In the genomic region with DNA sequence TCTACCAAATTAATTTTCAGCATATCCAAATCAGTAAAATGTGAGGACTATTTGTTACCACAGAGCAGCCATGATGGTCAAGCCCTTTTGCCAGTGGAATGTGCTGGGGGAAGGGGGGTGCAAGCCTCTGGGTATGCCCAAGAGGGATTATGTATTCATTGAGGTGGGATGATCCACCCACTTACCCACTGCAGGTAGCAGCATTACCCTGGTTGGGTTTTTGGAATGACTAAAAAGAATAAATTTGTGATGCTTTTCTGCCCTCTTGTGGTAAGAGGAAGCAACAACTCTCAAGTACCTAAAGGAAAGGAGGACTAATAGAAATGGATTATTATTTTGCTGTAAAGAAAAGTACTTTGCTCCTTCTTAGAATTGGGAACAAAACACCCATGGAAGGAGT, we compare ENCODE assay signal across 11 mouse cellular contexts.
A peak's percentile ranks its signal among the peaks of the same experiment; 100 is the strongest.
DNase-seq lines count a peak whose midpoint lies in the region; ATAC-seq and TF ChIP-seq lines count a peak whose summit lies in the region.
"Had no signal": no experiment of that assay in that cellular context is flagged by ENCODE, and none has a peak within 500 bp of the region (broad histone marks: within the 10 kb centered on the region; RNA-seq: fewer than 3 reads in every experiment).

No protein-coding gene starts in this region.

- peak; percentile 69 for TF ChIP-seq CTCF in intestine, postnatal 0 days (IDR thresholded peaks at IDR 0.05; ENCODE audit: low read depth)

- H3K4me2 ChIP-seq in intestine, postnatal 0 days (replicated peaks; ENCODE audit: low read depth): no peak overlapping the region
- no peak overlapping the region for H3K4me2 ChIP-seq in intestine, embryonic 15.5 days (replicated peaks)
- no peak overlapping the region for H3K4me2 ChIP-seq in forebrain, embryonic 16.5 days (ENCODE audit: low read length)
- H3K4me2 ChIP-seq: limb, embryonic 13.5 days; stomach, embryonic 15.5 days had no signal

- no peaks in the 10 kb centered on the region for H3K36me3 ChIP-seq in intestine, postnatal 0 days (ENCODE audit: control insufficient read depth, insufficient read depth)
- no peaks in the 10 kb centered on the region for H3K36me3 ChIP-seq in intestine, embryonic 15.5 days
- no peaks in the 10 kb centered on the region for H3K36me3 ChIP-seq in forebrain, embryonic 16.5 days (ENCODE audit: control insufficient read depth, insufficient read depth)
- H3K36me3 ChIP-seq: limb, embryonic 13.5 days; stomach, embryonic 15.5 days had no signal

- H3K9me3 ChIP-seq in intestine, postnatal 0 days (ENCODE audit: control insufficient read depth): no peaks in the 10 kb centered on the region
- H3K9me3 ChIP-seq in intestine, embryonic 15.5 days: no peaks in the 10 kb centered on the region
- H3K9me3 ChIP-seq in forebrain, embryonic 16.5 days (ENCODE audit: control insufficient read depth, low read length): no peaks in the 10 kb centered on the region
- H3K9me3 ChIP-seq: limb, embryonic 13.5 days; stomach, embryonic 15.5 days had no signal

- H3K9ac ChIP-seq in intestine, postnatal 0 days (ENCODE audit: low read depth, low read length): no peak overlapping the region
- no peak overlapping the region for H3K9ac ChIP-seq in intestine, embryonic 15.5 days
- H3K9ac ChIP-seq in forebrain, embryonic 16.5 days (replicated peaks; ENCODE audit: low read depth, low read length): no peak overlapping the region
- H3K9ac ChIP-seq: limb, embryonic 13.5 days; stomach, embryonic 15.5 days had no signal

- no peaks in the 10 kb centered on the region for H3K27me3 ChIP-seq in intestine, postnatal 0 days (replicated peaks; ENCODE audit: control insufficient read depth, insufficient read depth, low read length)
- H3K27me3 ChIP-seq in intestine, embryonic 15.5 days (replicated peaks): no peaks in the 10 kb centered on the region
- no peaks in the 10 kb centered on the region for H3K27me3 ChIP-seq in forebrain, embryonic 16.5 days (replicated peaks; ENCODE audit: control insufficient read depth, insufficient read depth, low read length)
- H3K27me3 ChIP-seq: limb, embryonic 13.5 days; stomach, embryonic 15.5 days had no signal

- H3K4me3 ChIP-seq in intestine, postnatal 0 days (ENCODE audit: low read depth, low read length): no peak overlapping the region
- no peak overlapping the region for H3K4me3 ChIP-seq in intestine, embryonic 15.5 days (replicated peaks)
- no peak overlapping the region for H3K4me3 ChIP-seq in forebrain, embryonic 16.5 days (replicated peaks; ENCODE audit: low read length)
- H3K4me3 ChIP-seq: limb, embryonic 13.5 days; stomach, embryonic 15.5 days had no signal

- peak; percentile 53 for DNase-seq in CD4-positive, CD25-positive, alpha-beta regulatory T cell, adult 2 months (ENCODE audit: low read depth, low spot score)
- DNase-seq in NIH3T3 (ENCODE audit: low read depth): peak; percentile 68
- DNase-seq in spleen, adult 18-20 months: no peak
- no peak for DNase-seq in layer of hippocampus, postnatal 36 days
- DNase-seq in T-cell, adult 2 months (ENCODE audit: low spot score): no peak

- no peak for ATAC-seq in intestine, postnatal 0 days
- ATAC-seq in intestine, embryonic 15.5 days: no peak
- peak; percentile 41; the same call in 1 of the 2 replicates for ATAC-seq in forebrain, embryonic 16.5 days
- ATAC-seq: activated CD4-positive, CD25-positive, alpha-beta regulatory T cell, adult 4 months had no signal

- no peaks in the 10 kb centered on the region for H3K4me1 ChIP-seq in intestine, postnatal 0 days (replicated peaks; ENCODE audit: control insufficient read depth, insufficient read depth, low read length)
- H3K4me1 ChIP-seq in intestine, embryonic 15.5 days (replicated peaks): peaks cover 13% of the 10 kb centered on the region; the same call in 1 of the 2 replicates
- peaks cover 5% of the 10 kb centered on the region for H3K4me1 ChIP-seq in forebrain, embryonic 16.5 days (replicated peaks; ENCODE audit: control insufficient read depth, insufficient read depth, low read length)

- H3K27ac ChIP-seq in intestine, postnatal 0 days (ENCODE audit: low read depth, low read length): no peak overlapping the region
- no peak overlapping the region for H3K27ac ChIP-seq in intestine, embryonic 15.5 days
- H3K27ac ChIP-seq in forebrain, embryonic 16.5 days (ENCODE audit: low read length): no peak overlapping the region
- H3K27ac ChIP-seq: limb, embryonic 13.5 days; stomach, embryonic 15.5 days had no signal

Comparison
In these comparisons a context has a peak if more than half of its experiments do, and no peak if none do; other contexts are left out.
1. DNase-seq: peak in CD4-positive, CD25-positive, alpha-beta regulatory T cell, adult 2 months (single experiment) and NIH3T3 (single experiment); none in spleen, adult 18-20 months (0 of 2), layer of hippocampus, postnatal 36 days (0 of 2) and T-cell, adult 2 months (single experiment).